Mouse (Mus musculus): ENCODE results near the gene Msx3.

GRCm38 (mm10) chr7:139998691-139999350, 50.1 kb downstream of the Msx3 start:
- TF ChIP-seq POLR2A (IDR thresholded peaks at IDR 0.05; ENCODE audit: borderline replicate concordance, insufficient read depth, low read length) (no peak), CTCF (IDR thresholded peaks at IDR 0.05; ENCODE audit: borderline replicate concordance, insufficient read depth, low read depth, low read length) (no peak)
